16 mouse cellular contexts compared by ENCODE assay signal in the genomic region with DNA sequence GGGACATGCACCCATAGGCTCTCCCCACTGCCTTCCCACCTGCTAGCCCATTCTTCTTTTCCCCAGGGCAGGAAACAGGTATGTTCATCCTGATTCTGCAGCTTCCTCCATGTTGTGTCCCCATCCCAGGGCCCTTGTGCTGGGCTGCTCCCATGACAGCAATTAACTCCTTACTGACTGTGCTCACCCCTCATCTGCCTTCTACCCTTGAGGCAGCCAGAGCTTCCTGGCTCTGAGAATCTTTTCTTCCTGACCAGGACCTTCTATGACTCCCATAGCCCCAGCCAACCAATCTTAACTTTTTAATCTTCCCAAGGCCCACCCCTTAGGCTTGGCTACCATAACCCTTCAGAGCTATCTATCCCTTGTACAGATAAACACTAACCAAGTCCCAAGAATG. TPM values are rescaled to one million over a fixed set of nuclear protein-coding genes. Genes with fewer than 3 reads are reported as not detected.
DNase-seq lines count a peak whose midpoint lies in the region; ATAC-seq and TF ChIP-seq lines count a peak whose summit lies in the region.
"Had no signal": no experiment of that assay in that cellular context is flagged by ENCODE, and none has a peak within 500 bp of the region (broad histone marks: within the 10 kb centered on the region; RNA-seq: fewer than 3 reads in every experiment).

No protein-coding gene starts in this region.

- H3K36me3 ChIP-seq in forebrain, embryonic 10.5 days (replicated peaks): no peaks in the 10 kb centered on the region
- no peaks in the 10 kb centered on the region for H3K36me3 ChIP-seq in forebrain, embryonic 16.5 days (ENCODE audit: control insufficient read depth, insufficient read depth)
- no peaks in the 10 kb centered on the region for H3K36me3 ChIP-seq in hindbrain, embryonic 10.5 days
- no peaks in the 10 kb centered on the region for H3K36me3 ChIP-seq in hindbrain, embryonic 16.5 days (ENCODE audit: control insufficient read depth, insufficient read depth, low read length)
- H3K36me3 ChIP-seq in limb, embryonic 15.5 days: no peaks in the 10 kb centered on the region

- no peak overlapping the region for H3K4me2 ChIP-seq in forebrain, embryonic 16.5 days (ENCODE audit: low read length)
- H3K4me2 ChIP-seq in hindbrain, embryonic 16.5 days (ENCODE audit: low read length): no peak overlapping the region
- H3K4me2 ChIP-seq in limb, embryonic 15.5 days: no peak overlapping the region

- H3K27me3 ChIP-seq in forebrain, embryonic 10.5 days (ENCODE audit: poor library complexity, severe bottlenecking): peaks cover 16% of the 10 kb centered on the region; the same call in 1 of the 2 replicates
- no peaks in the 10 kb centered on the region for H3K27me3 ChIP-seq in forebrain, embryonic 16.5 days (replicated peaks; ENCODE audit: control insufficient read depth, insufficient read depth, low read length)
- H3K27me3 ChIP-seq in hindbrain, embryonic 10.5 days (ENCODE audit: insufficient read depth, poor library complexity, severe bottlenecking): peaks cover 15% of the 10 kb centered on the region; the same call in 1 of the 2 replicates
- H3K27me3 ChIP-seq in hindbrain, embryonic 16.5 days (replicated peaks; ENCODE audit: control insufficient read depth, insufficient read depth, low read length): no peaks in the 10 kb centered on the region; the same call in 1 of the 2 replicates
- no peaks in the 10 kb centered on the region for H3K27me3 ChIP-seq in limb, embryonic 15.5 days
- H3K27me3 ChIP-seq: Patski had no signal

- no peak for DNase-seq in forebrain, embryonic 10.5 days (ENCODE audit: extremely low spot score, low spot score)
- DNase-seq in hindbrain, embryonic 10.5 days (ENCODE audit: low spot score): no peak
- DNase-seq in frontal cortex, postnatal 25 days (ENCODE audit: low spot score in 2 of 2): no peak
- no peak for DNase-seq in ovary, postnatal 14 days (ENCODE audit: low spot score)
- DNase-seq: cerebellum, adult 2 months; kidney, postnatal 36 days; spleen, adult 18-20 months; thymus, adult 18-20 months had no signal

- peaks cover 44% of the 10 kb centered on the region for H3K4me1 ChIP-seq in forebrain, embryonic 10.5 days
- H3K4me1 ChIP-seq in forebrain, embryonic 16.5 days (replicated peaks; ENCODE audit: control insufficient read depth, insufficient read depth, low read length): peaks cover 14% of the 10 kb centered on the region
- H3K4me1 ChIP-seq in hindbrain, embryonic 10.5 days (replicated peaks): peaks cover 86% of the 10 kb centered on the region
- peaks cover 10% of the 10 kb centered on the region for H3K4me1 ChIP-seq in hindbrain, embryonic 16.5 days (ENCODE audit: control insufficient read depth, insufficient read depth, low read depth, low read length)
- peaks cover 30% of the 10 kb centered on the region for H3K4me1 ChIP-seq in embryonic fibroblast, embryonic 13.5 days (ENCODE audit: control insufficient read depth, insufficient read depth, low read length)
- H3K4me1 ChIP-seq in limb, embryonic 15.5 days: peaks cover 77% of the 10 kb centered on the region
- H3K4me1 ChIP-seq: megakaryocyte, embryonic 14.5 days had no signal

- TF ChIP-seq CTCF in embryonic fibroblast, embryonic 13.5 days (IDR thresholded peaks at IDR 0.05; ENCODE audit: borderline replicate concordance, insufficient read depth, low read length): no peak

- 0 out of 2 replicates have a peak overlapping the region, but pooled peaks have one; percentile 22 for H3K27ac ChIP-seq in forebrain, embryonic 10.5 days
- no peak overlapping the region for H3K27ac ChIP-seq in forebrain, embryonic 16.5 days (ENCODE audit: low read length)
- H3K27ac ChIP-seq in hindbrain, embryonic 10.5 days: peak overlapping the region; percentile 75
- H3K27ac ChIP-seq in hindbrain, embryonic 16.5 days (ENCODE audit: low read depth, low read length): no peak overlapping the region
- H3K27ac ChIP-seq in embryonic fibroblast, embryonic 13.5 days (ENCODE audit: insufficient read depth, low read length): peak overlapping the region; percentile 96; the same call in 1 of the 2 replicates
- H3K27ac ChIP-seq in limb, embryonic 15.5 days: peak overlapping the region; percentile 97; the same call in 1 of the 2 replicates
- H3K27ac ChIP-seq: liver, embryonic 14.5 days had no signal

- no peak for TF ChIP-seq POLR2A in embryonic fibroblast, embryonic 13.5 days (IDR thresholded peaks at IDR 0.05; ENCODE audit: low read depth, low read length)

- ATAC-seq in forebrain, embryonic 16.5 days: no peak
- no peak for ATAC-seq in hindbrain, embryonic 16.5 days
- ATAC-seq in limb, embryonic 15.5 days (ENCODE audit: insufficient number of reproducible peaks, low FRiP score, low TSS enrichment, low read depth): no peak
- ATAC-seq: Patski had no signal

- H3K9me3 ChIP-seq in forebrain, embryonic 10.5 days: no peaks in the 10 kb centered on the region
- no peaks in the 10 kb centered on the region for H3K9me3 ChIP-seq in forebrain, embryonic 16.5 days (ENCODE audit: control insufficient read depth, low read length)
- H3K9me3 ChIP-seq in hindbrain, embryonic 10.5 days: no peaks in the 10 kb centered on the region
- no peaks in the 10 kb centered on the region for H3K9me3 ChIP-seq in hindbrain, embryonic 16.5 days (ENCODE audit: control insufficient read depth, low read length)
- no peaks in the 10 kb centered on the region for H3K9me3 ChIP-seq in limb, embryonic 15.5 days
- H3K9me3 ChIP-seq: megakaryocyte, embryonic 14.5 days had no signal

- H3K4me3 ChIP-seq in forebrain, embryonic 10.5 days: no peak overlapping the region
- no peak overlapping the region for H3K4me3 ChIP-seq in forebrain, embryonic 16.5 days (replicated peaks; ENCODE audit: low read length)
- no peak overlapping the region for H3K4me3 ChIP-seq in hindbrain, embryonic 10.5 days
- H3K4me3 ChIP-seq in hindbrain, embryonic 16.5 days (ENCODE audit: low read length): no peak overlapping the region
- H3K4me3 ChIP-seq in embryonic fibroblast, embryonic 13.5 days (ENCODE audit: insufficient read depth, low read length): no peak overlapping the region
- H3K4me3 ChIP-seq in limb, embryonic 15.5 days: no peak overlapping the region
- H3K4me3 ChIP-seq: megakaryocyte, embryonic 14.5 days had no signal

- no peak overlapping the region for H3K9ac ChIP-seq in forebrain, embryonic 16.5 days (replicated peaks; ENCODE audit: low read depth, low read length)
- H3K9ac ChIP-seq in hindbrain, embryonic 16.5 days (ENCODE audit: low read depth, low read length): no peak overlapping the region
- H3K9ac ChIP-seq in limb, embryonic 15.5 days: no peak overlapping the region
- H3K9ac ChIP-seq: liver, embryonic 14.5 days had no signal

RNA-seq across cellular contexts. Expression of a gene that starts 18.7 kb away (rescaled TPM):
- polyA plus RNA-seq in forebrain, embryonic 10.5 days (2016; fragmentation: Nextera tagmentation; extraction: Ambion mirVana): 10.7 and 12.0 TPM in 2 replicates
- 3.5 and 5.5 TPM in 2 replicates for polyA plus RNA-seq in forebrain, embryonic 16.5 days (2015; fragmentation: Nextera tagmentation; extraction: Ambion mirVana)
- polyA plus RNA-seq in hindbrain, embryonic 10.5 days (2016; fragmentation: Nextera tagmentation; extraction: Ambion mirVana): 17.9 and 19.4 TPM in 2 replicates
- 5.5 and 6.0 TPM in 2 replicates for polyA plus RNA-seq in hindbrain, embryonic 16.5 days (2015; fragmentation: Nextera tagmentation; extraction: Ambion mirVana)
- 114 and 159 TPM in 2 replicates for polyA plus RNA-seq in embryonic fibroblast, embryonic 13.5 days (2011; ENCODE audit: insufficient read length, low read depth, missing spikeins)
- polyA plus RNA-seq in limb, embryonic 15.5 days (2015; fragmentation: Nextera tagmentation; extraction: Ambion mirVana): 57.3 and 63.3 TPM in 2 replicates

RNA-seq across cellular contexts. Expression of a gene that starts 19.3 kb away (rescaled TPM):
- polyA plus RNA-seq in forebrain, embryonic 10.5 days (2016; fragmentation: Nextera tagmentation; extraction: Ambion mirVana): 0.33 and 1.1 TPM in 2 replicates
- polyA plus RNA-seq in forebrain, embryonic 16.5 days (2015; fragmentation: Nextera tagmentation; extraction: Ambion mirVana): 0.73 and 1.2 TPM in 2 replicates
- 1.1 and 3.0 TPM in 2 replicates for polyA plus RNA-seq in hindbrain, embryonic 10.5 days (2016; fragmentation: Nextera tagmentation; extraction: Ambion mirVana)
- polyA plus RNA-seq in hindbrain, embryonic 16.5 days (2015; fragmentation: Nextera tagmentation; extraction: Ambion mirVana): 3.1 and 25.7 TPM in 2 replicates
- polyA plus RNA-seq in embryonic fibroblast, embryonic 13.5 days (2011; ENCODE audit: insufficient read length, low read depth, missing spikeins): 1.4 TPM in 2 replicates
- 154 and 517 TPM in 2 replicates for polyA plus RNA-seq in limb, embryonic 15.5 days (2015; fragmentation: Nextera tagmentation; extraction: Ambion mirVana)

RNA-seq across cellular contexts. Expression of a gene that starts 37.7 kb away (rescaled TPM):
- 0.46 and 1.4 TPM in 2 replicates for polyA plus RNA-seq in forebrain, embryonic 10.5 days (2016; fragmentation: Nextera tagmentation; extraction: Ambion mirVana)
- polyA plus RNA-seq in forebrain, embryonic 16.5 days (2015; fragmentation: Nextera tagmentation; extraction: Ambion mirVana): 0.89 TPM in 1 of 2 replicates, not detected in the other
- polyA plus RNA-seq in hindbrain, embryonic 10.5 days (2016; fragmentation: Nextera tagmentation; extraction: Ambion mirVana): 1.2 and 1.3 TPM in 2 replicates
- 2.0 and 22.5 TPM in 2 replicates for polyA plus RNA-seq in hindbrain, embryonic 16.5 days (2015; fragmentation: Nextera tagmentation; extraction: Ambion mirVana)
- polyA plus RNA-seq in embryonic fibroblast, embryonic 13.5 days (2011; ENCODE audit: insufficient read length, low read depth, missing spikeins): 1.1 TPM in 1 of 2 replicates, not detected in the other
- polyA plus RNA-seq in limb, embryonic 15.5 days (2015; fragmentation: Nextera tagmentation; extraction: Ambion mirVana): 136 and 529 TPM in 2 replicates

RNA-seq across cellular contexts. Expression of a gene that starts 44.7 kb away (rescaled TPM):
- polyA plus RNA-seq in forebrain, embryonic 10.5 days (2016; fragmentation: Nextera tagmentation; extraction: Ambion mirVana): 0.18 TPM in 1 of 2 replicates, not detected in the other
- polyA plus RNA-seq in forebrain, embryonic 16.5 days (2015; fragmentation: Nextera tagmentation; extraction: Ambion mirVana): not detected in 2 replicates
- polyA plus RNA-seq in hindbrain, embryonic 10.5 days (2016; fragmentation: Nextera tagmentation; extraction: Ambion mirVana): not detected in 2 replicates
- polyA plus RNA-seq in hindbrain, embryonic 16.5 days (2015; fragmentation: Nextera tagmentation; extraction: Ambion mirVana): not detected in 2 replicates
- 1.3 and 2.4 TPM in 2 replicates for polyA plus RNA-seq in embryonic fibroblast, embryonic 13.5 days (2011; ENCODE audit: insufficient read length, low read depth, missing spikeins)
- 6.3 and 6.7 TPM in 2 replicates for polyA plus RNA-seq in limb, embryonic 15.5 days (2015; fragmentation: Nextera tagmentation; extraction: Ambion mirVana)
- polyA plus RNA-seq: cerebellum, adult 2 months; forebrain, embryonic 11.5 days had no signal

RNA-seq across cellular contexts. Expression of a gene that starts 53.2 kb away (rescaled TPM):
- polyA plus RNA-seq in forebrain, embryonic 10.5 days (2016; fragmentation: Nextera tagmentation; extraction: Ambion mirVana): 15.8 and 16.1 TPM in 2 replicates
- 16.0 and 23.0 TPM in 2 replicates for polyA plus RNA-seq in forebrain, embryonic 16.5 days (2015; fragmentation: Nextera tagmentation; extraction: Ambion mirVana)
- 17.7 and 19.7 TPM in 2 replicates for polyA plus RNA-seq in hindbrain, embryonic 10.5 days (2016; fragmentation: Nextera tagmentation; extraction: Ambion mirVana)
- polyA plus RNA-seq in hindbrain, embryonic 16.5 days (2015; fragmentation: Nextera tagmentation; extraction: Ambion mirVana): 22.3 and 26.2 TPM in 2 replicates
- polyA plus RNA-seq in embryonic fibroblast, embryonic 13.5 days (2011; ENCODE audit: insufficient read length, low read depth, missing spikeins): 8.2 and 10.6 TPM in 2 replicates
- polyA plus RNA-seq in limb, embryonic 15.5 days (2015; fragmentation: Nextera tagmentation; extraction: Ambion mirVana): 28.8 and 30.5 TPM in 2 replicates

Comparison
In these comparisons a context has a peak if more than half of its experiments do, and no peak if none do; other contexts are left out.
1. H3K27ac ChIP-seq: peak in forebrain, embryonic 10.5 days (single experiment), hindbrain, embryonic 10.5 days (single experiment), embryonic fibroblast, embryonic 13.5 days (single experiment) and limb, embryonic 15.5 days (single experiment); none in forebrain, embryonic 16.5 days (single experiment) and hindbrain, embryonic 16.5 days (single experiment).